Mouse (Mus musculus) urinary bladder, postnatal 25 days (tissue): Measurements from ENCODE around the gene Srp72.
A peak's percentile ranks its signal among the peaks of the same experiment; 100 is the strongest.

ENCODE experiments used
- DNase-seq: peaks from one replicate; pipeline ENCODE4 v3.0.0; 2022; ENCODE audit warnings: low spot score

Gene Srp72

GRCm38 (mm10) chr5:76974554-76975285 is at the start of gene Srp72:
Gene Srp72 (plus strand): TSS chr5:76974683.
- DNase-seq: peak; percentile 82

- no peak for DNase-seq
These were observed 46.2 kb upstream of the Srp72 start for GRCm38 (mm10) chr5:76928124-76928832.

GRCm38 (mm10) chr5:76929180-76929877 is 45.2 kb upstream of the Srp72 start:
- no peak for DNase-seq

DNA sequence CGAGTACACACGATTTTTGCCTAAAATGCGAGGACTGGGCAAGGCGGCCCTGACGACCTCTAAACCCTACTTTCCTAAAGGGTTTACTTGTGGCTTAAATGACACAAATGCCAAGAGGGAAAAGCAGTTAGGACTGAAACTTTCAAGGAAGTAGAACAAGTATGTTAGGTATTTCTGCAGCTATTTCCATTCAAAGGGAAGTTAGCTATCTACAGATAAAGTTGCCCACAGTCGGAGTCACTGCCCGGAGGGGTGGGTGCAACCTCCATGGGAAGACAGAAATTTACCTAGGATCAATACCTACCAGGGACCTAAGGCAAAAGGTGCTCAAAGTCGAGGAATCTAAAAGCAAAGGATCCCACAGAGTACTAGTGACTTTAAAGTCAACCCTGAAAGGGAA is 34.8 kb upstream of the Srp72 start:
- DNase-seq: no peak

DNA sequence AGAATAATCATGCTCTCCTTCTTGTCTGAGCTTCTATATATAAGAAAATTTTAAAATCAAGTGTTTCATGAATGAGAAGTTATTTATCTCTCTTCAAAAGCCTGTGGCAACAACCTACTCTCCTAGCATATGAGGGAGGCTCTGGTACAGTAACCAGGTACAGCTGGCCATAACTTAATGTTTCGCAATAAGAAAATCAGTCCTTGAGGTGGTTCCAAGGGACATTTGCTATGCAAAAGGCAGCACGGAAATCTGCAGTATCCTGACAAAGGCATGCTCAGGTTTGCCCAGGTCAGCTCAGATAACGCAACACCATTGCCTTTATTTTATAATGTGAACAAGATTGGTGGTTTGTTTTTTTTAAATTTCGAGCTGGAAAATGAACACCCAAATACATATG is 32.5 kb upstream of the Srp72 start:
- DNase-seq: no peak

DNA sequence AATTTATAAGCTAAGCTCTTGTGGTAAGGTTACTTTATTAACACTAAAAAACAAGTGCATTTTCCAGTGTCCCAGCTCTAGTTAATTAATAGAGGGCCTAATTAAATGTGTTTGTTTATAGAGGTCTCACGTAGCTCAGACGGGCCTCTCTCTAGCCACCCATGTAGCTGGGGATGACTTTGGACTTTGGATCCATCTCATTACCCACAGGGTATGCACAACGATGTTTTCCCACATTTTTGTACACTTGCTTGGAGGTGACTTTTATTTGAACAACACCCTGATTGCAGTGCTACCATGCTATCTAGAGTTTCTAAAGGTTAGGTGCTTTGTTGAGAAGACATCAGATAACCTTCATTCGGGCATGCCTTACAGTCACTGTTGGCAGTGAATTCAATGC is 32.0 kb upstream of the Srp72 start:
- no peak for DNase-seq

DNA sequence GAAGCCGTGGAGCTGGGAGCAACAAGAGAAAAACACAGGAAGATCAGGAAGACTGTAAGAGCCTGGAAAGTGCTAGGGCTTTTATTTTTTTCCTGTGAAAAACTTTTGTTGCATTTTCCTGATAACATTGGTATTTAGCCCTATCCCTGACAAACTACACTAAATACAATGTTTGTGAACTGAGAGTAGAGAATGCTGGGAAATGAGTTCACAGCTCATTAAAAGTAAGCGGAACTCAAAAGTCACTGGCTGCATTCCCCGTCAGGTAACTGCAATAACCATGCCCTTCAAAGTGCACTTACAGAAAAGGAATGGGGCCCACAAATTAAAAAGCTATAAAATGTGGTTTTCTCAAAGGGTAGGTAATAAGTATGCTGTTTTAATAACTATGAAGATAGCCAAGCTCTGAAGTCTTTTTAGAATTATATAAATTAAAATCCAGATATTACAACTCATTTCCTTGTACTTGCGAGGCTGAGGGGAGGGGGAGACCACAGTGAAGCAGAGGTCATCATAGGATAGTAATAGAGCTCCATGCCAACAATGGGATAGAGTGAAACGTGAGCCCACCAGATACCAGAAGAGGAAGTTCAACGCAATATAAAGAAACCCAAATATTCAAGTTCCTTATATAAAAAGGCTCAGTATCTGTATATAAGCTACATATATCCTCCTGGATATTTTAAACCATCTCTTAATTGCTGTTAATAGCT is 29.4 kb upstream of the Srp72 start:
- DNase-seq: no peak

DNA sequence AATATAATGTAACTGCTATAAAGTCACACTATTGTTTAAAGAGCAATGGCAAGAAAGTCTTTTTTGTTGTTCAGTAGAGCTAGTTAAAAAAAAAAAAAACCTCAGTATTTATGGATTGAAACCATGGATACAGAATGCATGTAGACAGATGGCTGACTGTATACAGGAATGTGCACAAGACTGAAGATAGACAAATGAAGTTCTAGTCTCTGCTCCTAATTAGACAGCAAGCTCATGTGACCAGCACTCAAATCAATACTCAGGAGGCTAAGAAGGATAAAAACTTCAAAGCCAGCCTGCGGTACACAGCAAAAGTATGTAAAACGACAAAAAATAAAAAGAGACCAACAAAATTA is 28.8 kb upstream of the Srp72 start:
- DNase-seq: no peak

- no peak for DNase-seq
These were observed 27.3 kb upstream of the Srp72 start for GRCm38 (mm10) chr5:76947142-76947541.

GRCm38 (mm10) chr5:76947758-76948157 is 26.7 kb upstream of the Srp72 start:
- no peak for DNase-seq

DNA sequence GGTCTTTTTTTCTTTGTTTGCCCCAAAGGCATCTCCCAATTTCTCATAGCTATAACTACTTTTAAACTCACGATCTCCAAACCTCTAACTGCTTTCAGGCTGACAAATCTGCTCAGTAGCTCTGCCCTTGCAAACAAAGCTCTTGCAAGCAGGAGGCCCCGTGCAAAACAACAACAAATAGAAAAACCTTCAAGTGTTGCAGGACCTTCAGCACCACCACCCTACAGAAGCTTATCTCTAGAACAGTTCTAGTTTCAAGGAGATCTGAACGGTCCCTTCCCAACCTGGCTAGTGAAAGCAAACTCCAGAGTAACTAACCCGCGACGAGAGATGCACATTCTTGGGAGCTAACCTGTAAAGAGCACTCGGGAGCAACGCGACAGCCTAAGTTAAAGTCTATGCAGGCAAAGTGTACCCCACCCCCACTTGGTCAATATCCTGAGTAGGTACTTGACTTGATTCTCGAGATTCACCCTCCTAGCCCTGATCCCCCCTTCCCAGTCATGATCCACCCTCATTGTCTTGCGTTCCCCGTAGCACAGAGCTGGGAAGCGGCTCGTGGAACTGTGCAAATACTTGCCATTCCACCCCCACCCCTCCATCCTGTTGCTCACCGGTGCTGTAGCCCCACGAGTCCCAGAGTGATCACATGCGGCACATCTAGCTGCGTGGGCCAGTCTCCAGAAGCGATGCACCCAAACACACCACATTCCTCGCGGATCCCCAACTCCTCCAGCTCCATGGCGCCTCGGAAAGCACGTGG is 24.0 kb upstream of the Srp72 start:
- DNase-seq: no peak

DNA sequence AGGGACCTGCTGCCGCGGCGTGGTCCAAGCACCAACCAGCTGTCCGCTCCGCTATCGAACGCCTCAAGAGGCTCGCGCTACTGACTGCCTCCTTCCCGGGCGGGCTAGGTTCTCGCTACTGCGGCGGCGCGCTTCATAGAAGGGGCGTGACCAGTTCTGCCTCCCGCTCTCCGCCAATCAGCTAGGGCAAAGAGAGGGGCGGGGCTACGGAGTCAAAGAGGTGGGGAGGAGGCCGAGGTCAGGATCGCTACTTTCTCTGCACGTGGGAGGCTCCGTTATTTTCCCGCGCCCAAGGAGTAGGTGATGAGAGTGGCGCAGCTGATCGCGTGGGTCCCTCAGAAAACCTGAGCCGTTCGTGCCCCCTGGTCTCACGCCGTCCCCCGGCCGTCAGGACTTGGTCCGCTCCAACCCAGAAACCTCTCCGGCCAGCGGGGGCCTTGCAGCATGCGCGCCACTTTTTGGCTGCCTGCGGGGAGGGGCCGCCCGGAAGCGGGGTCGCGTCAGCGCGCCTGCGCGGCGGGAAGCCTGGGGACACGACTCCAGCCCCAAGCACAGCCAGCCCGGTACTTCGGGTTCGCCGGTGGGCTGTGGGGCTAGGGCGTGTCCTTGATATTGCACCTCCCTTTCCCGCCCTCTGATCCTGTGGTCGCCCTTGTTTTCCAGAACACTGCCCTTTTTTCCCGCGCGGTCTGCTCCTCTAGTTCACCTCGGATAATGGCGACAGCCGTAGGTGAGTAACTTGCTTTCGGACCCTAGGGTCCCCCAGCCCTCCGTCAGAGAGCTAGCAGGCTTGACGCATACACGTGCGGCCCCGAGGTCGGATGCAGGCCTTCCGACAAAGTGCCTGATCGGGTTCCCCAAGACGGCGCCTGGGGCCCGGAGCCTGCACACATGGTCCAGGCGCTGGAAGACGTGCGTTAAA is 23.1 kb upstream of the Srp72 start, which contains the start of the genes Paics and Ppat:
Paics (plus strand) TSS at position 202 of the 922 bp plus-strand sequence.
Ppat (minus strand) TSS at position 473 of the 922 bp plus-strand sequence.
- peak; percentile 97 for DNase-seq

- no peak for DNase-seq
These were observed 22.1 kb upstream of the Srp72 start for GRCm38 (mm10) chr5:76952112-76953040.

- no peak for DNase-seq
These were observed 20.7 kb upstream of the Srp72 start for GRCm38 (mm10) chr5:76953794-76954193.

DNA sequence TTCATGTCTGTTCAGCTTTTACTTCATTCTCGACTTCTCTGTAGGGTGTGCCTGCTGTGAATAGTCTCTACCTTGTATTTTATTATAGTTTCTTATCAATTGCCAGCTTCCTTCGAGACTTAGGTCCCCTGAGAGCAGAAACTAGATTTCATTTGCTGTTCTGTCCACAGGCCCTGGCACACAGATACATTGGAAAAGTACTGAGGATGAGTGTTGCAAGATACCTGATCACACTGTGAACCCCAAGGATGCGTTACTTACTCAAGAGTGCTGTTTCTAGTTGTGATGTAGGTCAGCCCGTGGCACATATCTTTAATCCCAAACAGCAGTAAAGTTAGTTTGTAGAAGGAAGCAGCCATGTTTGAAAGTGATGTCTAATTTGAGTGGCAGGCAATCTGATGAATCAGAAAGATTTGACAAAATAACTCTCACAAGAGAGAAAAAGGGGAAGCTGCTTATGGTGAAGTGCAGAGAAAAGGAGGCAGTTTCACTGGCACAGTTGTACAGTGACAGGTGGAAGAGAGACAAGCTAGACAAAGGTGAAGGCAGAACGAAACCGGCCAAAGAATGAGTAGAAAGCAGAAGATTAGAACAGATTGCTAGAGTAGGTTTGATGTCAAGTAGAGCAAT is 20.1 kb upstream of the Srp72 start:
- no peak for DNase-seq

- no peak for DNase-seq
These were observed 19.0 kb upstream of the Srp72 start for GRCm38 (mm10) chr5:76955474-76955873.

GRCm38 (mm10) chr5:76957954-76958353 is 16.5 kb upstream of the Srp72 start:
- DNase-seq: no peak

DNA sequence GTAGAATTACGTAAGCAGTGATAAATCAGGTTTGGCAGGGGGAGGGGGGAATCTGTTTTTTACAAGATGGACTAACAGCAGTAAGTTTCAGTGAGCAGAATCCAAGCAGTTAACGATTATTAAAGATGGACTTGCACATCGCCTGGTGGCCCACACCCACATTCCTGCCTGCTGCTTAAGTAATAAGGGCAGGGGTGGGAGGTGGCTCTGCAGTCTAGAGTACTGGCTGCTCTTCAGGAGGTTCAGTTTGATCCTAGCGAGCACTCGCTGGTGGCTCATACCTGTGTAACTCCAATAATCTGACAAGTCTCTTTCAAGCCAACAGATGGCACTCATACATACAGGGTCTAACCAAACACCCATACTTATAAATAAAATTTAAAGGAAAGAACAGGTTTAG is 14.9 kb upstream of the Srp72 start:
- DNase-seq: no peak

GRCm38 (mm10) chr5:76962545-76962944 is 11.9 kb upstream of the Srp72 start:
- no peak for DNase-seq
